Mouse (Mus musculus) layer of hippocampus, adult 9-10 months (tissue): ENCODE results near the gene Phip.

ENCODE experiments used
- DNase-seq: peaks from one replicate; pipeline ENCODE4 v3.0.0; 2022; ENCODE audit warnings: low spot score

Gene Phip

DNA sequence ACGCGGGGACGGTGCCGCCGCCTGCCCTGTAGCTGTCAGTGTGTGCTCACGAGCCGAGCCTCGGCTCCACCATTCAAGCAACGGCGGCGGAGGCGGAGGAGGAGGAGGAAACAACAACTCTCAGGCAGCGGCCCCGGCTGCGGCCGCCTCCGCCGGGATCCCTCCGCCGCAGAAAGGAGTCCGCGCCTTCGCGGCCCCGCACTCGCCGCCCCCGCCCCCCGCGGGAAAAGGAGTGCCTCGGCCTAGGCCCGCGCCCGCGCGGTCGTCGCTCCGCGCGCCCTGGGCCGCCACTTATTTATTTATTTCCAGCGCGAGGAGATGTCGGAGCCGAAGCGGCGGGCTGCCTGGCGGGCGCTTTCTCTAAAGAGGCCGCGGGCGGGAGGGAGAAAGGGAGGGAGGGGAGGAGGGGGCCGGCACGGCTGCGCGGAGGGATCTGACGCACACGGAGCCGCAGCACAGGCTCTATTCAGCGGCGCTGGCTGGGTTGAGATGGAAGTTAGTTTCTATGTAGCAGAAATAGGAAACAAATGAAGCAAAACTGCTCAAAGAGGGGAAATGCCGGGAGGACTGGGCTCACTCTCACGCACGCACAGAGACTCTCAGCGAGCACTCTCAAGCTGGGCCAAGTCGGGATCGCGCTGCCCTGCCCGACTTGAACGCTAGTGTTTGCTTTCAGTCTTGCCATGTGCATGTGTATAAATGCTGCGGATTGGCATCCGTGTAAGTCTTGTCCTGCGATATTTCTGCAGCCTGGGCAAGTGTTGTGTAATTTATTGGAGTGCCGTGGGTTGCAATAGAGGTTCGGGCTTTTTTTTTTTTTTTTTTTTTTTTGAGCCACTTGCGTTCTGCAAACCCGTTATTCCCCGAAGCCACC lies at the start of gene Phip:
Gene Phip, minus strand, starts transcription at position 175 of the 874 bp plus-strand sequence.
- DNase-seq, result peak; percentile 87

GRCm38 (mm10) chr9:83023724-83024123 lies 48.4 kb upstream of the Phip start:
- DNase-seq, result no peak

DNA sequence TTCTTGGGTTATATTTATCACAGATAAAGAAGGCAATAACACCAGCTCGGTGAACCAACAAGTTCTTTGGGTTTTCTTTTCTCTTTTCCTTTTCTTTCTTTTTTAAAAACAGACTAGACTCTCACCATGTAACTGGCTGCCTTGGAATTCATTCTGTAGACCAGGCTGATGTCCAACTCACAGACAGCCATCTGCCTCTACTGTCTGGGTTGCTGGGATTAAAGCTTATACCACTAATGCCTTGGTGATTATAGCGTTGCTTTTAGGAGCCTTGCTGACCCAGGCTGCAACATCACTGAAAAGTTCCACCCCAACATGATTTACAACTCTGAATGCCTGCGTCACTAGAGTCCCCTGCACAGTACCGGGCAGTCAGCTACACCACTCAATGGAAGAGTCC lies 39.2 kb upstream of the Phip start:
- DNase-seq, result no peak

GRCm38 (mm10) chr9:83008306-83008705 lies 33.0 kb upstream of the Phip start:
- DNase-seq, result no peak

DNA sequence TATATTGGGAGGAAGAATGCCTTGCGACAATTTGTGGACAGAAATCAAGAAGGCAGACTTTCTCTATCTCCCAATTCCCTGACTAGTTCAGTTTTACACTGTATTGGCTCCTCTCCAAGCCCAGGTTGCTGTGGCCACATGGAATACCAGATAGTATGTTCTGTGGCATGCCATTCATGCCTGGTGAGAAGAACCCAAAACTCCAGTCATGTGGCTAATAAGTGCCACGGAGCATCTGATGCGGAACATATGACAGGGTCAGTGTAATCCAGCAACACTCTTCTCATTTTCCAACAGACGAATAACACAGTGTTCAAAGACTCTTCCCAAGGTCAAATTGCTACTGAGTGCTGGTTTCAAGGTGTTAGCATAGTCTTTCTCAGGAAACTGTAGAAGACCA lies 26.0 kb upstream of the Phip start:
- DNase-seq, result no peak

DNA sequence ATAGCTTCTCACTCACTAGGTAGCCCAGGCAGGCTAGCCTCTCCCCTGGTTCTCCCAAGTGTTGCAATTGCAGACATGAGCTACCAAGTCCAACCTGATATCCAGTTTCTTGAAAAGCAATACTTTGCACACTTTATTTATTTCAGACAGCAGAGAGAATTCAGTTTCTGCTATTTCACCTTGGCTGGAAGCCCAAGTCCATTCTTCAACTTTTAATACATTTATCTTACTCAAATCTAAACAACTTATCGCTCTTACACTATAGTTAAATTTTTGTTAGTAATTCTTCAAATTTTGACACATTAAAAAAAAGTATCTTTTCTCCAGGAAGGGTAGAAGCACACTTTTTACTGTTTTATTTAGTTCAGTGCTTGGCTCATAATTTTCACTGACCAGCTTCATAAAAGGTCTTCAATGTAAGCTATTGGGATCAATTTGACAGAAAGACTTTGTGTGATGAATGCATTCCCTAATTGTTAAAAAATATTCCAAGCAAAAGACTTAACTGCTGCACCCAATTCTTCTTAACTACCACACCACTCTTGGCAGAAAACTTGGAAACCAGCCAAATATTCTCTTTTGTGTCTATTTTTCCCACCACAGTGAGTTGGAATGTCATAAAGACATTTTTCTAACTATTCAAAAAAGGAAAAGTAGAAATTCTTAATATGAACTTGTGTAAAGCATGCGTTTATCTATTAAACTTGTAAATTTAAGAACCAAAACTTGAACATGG lies 22.6 kb upstream of the Phip start:
- no peak for DNase-seq

DNA sequence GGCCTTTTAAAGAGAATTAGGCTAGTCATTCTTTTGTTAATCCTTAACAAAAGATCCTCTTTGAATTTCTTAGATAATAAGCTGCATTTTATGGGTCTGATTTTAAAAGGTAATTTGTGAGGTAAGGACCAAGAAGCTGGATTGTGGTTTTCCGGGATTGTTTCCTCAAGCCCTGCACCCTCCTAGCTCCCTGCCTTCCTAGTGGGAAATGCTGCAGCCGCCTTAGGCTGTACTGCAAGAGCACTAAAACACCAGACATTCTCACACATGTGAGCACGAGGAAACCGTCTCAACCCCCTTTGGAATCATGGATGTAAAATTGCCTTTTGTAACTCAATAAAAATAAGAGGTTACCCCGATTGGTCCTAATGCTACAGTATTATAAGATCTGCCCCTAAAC lies 1.6 kb upstream of the Phip start:
- DNase-seq, result no peak

- DNase-seq, result no peak
Measured at GRCm38 (mm10) chr9:82976219-82976618, 903 bp upstream of the Phip start.

- no peak for DNase-seq
Measured at GRCm38 (mm10) chr9:82974962-82975341, 364 bp downstream of the Phip start.

GRCm38 (mm10) chr9:82974187-82974861 lies 992 bp downstream of the Phip start:
- peak; percentile 68 for DNase-seq

DNA sequence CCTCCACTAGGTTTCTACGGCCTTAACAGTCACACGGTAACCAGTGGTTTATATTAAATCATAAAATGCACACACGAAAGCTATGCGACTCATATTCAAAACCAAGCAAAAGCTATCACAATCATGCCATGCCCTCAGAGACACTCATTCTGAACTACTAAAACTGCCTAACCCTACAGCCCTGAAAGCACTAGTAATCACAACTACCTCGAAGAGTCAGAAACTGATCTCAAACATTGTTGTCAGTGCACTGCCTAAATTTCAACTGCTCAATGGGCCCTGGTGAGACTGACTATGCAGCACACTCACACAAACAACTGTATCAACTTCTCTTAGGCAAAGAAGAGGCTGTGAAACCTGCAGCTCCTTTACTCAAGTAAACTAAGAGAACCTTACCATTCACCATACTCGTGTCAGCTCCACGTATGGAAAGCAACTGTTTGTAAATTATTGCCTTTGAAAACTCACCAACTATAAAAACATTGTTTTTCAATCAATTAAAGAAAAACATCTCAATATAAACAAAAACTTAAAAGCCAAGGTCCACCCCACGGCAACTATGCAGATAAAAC lies 1.9 kb downstream of the Phip start:
- no peak for DNase-seq

GRCm38 (mm10) chr9:82971433-82971832 lies 3.9 kb downstream of the Phip start:
- DNase-seq, result no peak

- DNase-seq, result no peak
Measured at GRCm38 (mm10) chr9:82967076-82967621, 8.2 kb downstream of the Phip start.

GRCm38 (mm10) chr9:82963981-82964380 lies 11.3 kb downstream of the Phip start:
- DNase-seq, result no peak

- no peak for DNase-seq
Measured at GRCm38 (mm10) chr9:82961352-82961751, 14.0 kb downstream of the Phip start.

DNA sequence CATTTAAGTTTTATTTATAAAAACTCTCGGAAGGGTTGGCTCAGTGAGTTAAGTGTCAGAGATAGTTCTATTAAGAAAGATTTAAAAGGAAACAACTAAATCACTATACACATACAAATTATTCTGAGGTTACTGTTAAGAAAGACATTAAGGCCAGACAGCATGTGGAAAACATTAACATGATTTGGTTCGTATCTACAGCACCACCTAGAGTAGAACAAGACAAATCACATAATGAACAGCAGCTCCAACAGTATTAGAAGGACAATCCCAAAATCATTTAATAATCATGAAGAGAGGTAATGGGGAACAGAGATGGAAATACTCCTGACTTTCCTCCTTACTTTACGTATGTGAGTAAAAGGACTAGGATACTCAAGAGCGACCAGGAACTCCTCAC lies 20.0 kb downstream of the Phip start:
- DNase-seq, result no peak

DNA sequence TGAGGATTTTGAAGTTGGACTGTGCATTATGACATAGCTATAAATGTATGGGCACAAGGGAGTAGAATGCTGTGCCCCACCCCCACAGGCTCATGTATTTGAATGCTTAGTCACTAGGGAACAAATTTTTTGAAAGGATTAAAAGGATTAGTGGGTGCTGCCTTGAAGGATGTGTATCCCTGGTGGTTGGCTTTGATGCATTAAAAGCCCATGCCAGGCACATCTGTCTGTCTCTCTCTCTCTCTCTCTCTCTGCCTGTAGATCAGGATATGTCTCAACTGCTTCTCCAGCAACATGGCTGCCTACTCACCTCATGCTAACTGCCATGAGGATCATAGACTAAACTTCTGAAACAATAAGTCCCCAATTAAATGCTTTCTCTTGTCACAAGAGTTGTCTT lies 23.0 kb downstream of the Phip start:
- no peak for DNase-seq

DNA sequence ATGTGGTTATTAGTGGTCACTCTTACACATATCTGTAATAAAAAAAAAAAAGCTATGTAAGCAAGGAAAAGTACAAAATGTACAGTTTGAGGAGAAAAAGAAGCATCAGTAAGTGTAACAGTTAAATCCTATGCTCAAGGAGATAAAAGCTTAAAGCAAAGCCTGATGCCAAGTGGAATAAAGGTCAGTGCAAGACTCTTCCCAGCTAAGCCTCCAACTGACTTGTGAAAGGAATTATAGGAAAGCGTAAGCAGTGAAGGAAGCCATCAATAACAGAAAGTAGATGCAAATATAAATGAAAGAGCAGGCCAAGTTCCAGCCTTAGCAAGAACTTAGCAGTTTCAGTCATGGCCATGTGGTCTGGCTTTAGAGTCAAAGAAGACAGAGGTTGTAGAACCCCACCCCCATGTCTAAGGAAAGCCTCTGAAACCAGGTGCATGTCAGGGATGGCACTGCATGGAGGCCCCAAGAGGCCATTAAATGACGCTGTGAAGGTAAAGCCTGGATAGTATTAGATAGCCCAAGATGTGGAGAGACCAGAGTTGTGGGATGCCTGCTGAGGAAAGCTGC lies 23.8 kb downstream of the Phip start:
- no peak for DNase-seq

DNA sequence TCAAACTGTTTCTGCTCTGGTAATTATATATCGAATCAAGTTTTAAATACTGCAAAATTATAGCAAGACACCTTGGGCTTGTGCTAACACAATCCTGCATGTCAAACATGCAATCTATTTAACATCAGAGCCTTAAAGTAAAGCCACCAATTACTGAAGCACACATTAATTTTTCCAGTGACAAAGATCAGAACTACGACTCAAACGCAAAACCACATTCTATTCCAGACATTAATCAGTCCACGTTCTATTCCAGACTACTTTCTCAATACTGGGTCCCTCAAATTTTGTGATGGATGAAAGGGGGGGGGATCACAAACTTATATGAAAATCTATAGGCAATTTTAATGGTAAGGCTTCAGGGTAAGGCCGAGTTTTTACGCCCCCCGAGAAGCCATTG lies 68.1 kb downstream of the Phip start:
- no peak for DNase-seq

GRCm38 (mm10) chr9:82888645-82889044 lies 86.7 kb downstream of the Phip start:
- DNase-seq, result no peak

DNA sequence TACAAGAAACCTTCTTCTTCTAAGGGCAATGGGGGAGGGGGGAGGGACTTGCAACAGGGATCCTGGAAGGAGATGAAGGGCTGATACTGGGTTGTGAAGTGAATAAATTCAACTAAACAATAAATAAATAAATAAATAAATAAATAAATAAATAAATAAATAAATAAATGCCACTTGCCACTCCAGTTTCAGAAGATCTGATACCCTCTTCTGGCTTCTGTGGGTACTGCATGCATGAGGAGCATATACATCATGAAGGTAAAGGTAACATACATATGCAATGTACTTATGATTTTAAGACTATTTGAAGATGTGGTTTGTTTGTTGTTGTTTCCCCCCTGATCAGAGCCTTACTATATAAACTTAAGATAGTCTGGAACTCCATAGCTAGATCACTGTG lies 91.1 kb downstream of the Phip start:
- no peak for DNase-seq

DNA sequence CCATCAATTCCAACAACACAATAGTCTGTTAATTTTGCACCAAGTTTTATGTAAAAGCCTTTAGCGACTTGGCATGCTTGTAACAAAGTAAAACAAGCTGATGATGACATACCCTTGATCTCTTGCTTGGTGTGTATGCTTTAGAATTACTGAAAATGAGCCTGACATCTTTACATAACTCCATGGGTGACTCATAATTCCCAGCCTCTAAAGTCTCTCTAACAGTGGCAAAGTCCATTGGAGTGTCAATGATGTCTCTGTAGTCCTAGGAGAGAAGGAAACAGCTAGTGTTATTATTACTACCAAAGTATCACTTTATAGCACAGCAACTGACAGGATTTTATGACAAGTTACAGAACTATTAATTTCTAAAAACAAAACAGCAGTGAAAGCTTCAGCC lies 98.2 kb downstream of the Phip start:
- no peak for DNase-seq
